Mouse (Mus musculus): ENCODE data around the gene Grm8. TPM values are rescaled to one million over a fixed set of nuclear protein-coding genes. Genes with fewer than 3 reads are reported as not detected.
A peak's percentile ranks its signal among the peaks of the same experiment; 100 is the strongest.

Grm8 gene
- total RNA-seq, 1 experiment: 0.67 TPM

DNA sequence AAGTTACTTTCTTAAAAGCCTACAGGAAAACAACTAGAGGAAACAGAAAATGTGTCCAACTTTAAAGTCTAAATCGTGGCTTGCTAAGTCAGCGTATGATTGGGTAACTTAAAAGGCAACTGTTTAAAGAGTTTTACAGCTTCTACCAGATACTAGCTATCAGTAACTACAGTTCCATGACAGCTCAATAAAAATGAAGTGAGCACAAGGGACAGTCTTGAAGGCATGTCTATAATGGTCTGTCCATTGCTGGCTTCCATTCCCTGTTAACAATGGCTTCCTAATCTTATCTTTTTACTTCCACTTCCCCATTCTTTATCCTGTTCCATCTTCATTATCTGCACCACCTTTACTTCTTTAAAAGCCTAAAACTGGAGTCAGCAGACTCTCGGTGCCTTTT lies 353.6 kb downstream of the Grm8 start:
- Histone ChIP-seq H3K27ac (ENCODE audit: insufficient read depth, low read depth, low read length, poor library complexity, severe bottlenecking) (no peak overlapping the region), H3K4me3 (ENCODE audit: insufficient read depth in 1 of 2, low read depth in 1 of 2, low read length in 2 of 2, poor library complexity in 1 of 2, severe bottlenecking in 1 of 2) (no peak overlapping the region), H3K36me3 (ENCODE audit: control insufficient read depth, insufficient read depth, low read length, poor library complexity, severe bottlenecking) (no peaks in the 10 kb centered on the region), H3K4me1 (ENCODE audit: control insufficient read depth in 2 of 2, insufficient read depth in 2 of 2, low read length in 2 of 2, poor library complexity in 1 of 2) (no peaks in the 10 kb centered on the region), H3K9ac (ENCODE audit: insufficient read depth, low read depth, low read length, poor library complexity, severe bottlenecking) (no peak overlapping the region), H3K9me3 (ENCODE audit: control insufficient read depth, insufficient read depth, low read depth, low read length) (no peaks in the 10 kb centered on the region)
- DNase-seq (ENCODE audit: low read depth, low spot score): no peak
- in situ Hi-C loops (cut with MboI; ENCODE audit: low sequenced_read_pairs in 2 of 2, unreplicated experiment in 2 of 2): no loop called here
- TF ChIP-seq ZC3H11A (IDR thresholded peaks at IDR 0.05; ENCODE audit: borderline replicate concordance, low read depth, low read length): no peak

DNA sequence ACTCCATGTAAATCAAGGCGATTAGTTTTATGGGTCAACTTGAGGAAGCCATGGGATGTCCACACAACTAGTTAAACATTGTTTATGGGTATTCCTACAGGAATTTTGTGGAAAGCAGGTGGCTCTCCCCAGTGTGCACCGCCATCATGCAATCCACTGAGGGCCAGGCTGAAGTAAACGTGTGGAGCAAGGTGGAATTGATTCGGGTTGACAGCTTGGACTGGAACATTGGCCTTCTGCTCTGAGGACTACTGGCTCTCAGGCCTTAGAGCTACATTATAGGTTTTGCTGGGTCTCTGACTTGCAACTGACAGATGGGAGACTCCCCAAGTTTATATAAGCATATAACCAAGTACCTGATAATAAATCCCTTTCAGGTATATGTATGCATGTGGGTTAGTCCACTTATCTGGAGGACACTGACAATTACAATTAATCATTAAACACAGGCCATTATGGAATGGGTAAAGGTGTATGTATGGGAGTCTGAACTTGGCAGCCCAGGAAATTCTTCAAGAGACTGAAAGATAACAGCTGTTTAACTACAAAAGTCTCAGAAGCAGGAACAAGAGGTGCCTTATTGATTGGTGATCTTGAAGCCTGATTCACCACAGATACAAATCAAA lies 359.2 kb downstream of the Grm8 start:
- Histone ChIP-seq H3K36me3 (ENCODE audit: control insufficient read depth, insufficient read depth, low read length, poor library complexity, severe bottlenecking) (no peaks in the 10 kb centered on the region), H3K9me3 (ENCODE audit: control insufficient read depth, insufficient read depth, low read depth, low read length) (no peaks in the 10 kb centered on the region), H3K4me3 (ENCODE audit: insufficient read depth in 1 of 2, low read depth in 1 of 2, low read length in 2 of 2, poor library complexity in 1 of 2, severe bottlenecking in 1 of 2) (no peak overlapping the region), H3K4me1 (ENCODE audit: control insufficient read depth in 2 of 2, insufficient read depth in 2 of 2, low read length in 2 of 2, poor library complexity in 1 of 2) (no peaks in the 10 kb centered on the region), H3K9ac (ENCODE audit: insufficient read depth, low read depth, low read length, poor library complexity, severe bottlenecking) (no peak overlapping the region), H3K27ac (ENCODE audit: insufficient read depth, low read depth, low read length, poor library complexity, severe bottlenecking) (no peak overlapping the region)
- in situ Hi-C loops (cut with MboI; ENCODE audit: low sequenced_read_pairs in 2 of 2, unreplicated experiment in 2 of 2): no loop called here
- no peak for DNase-seq (ENCODE audit: low read depth, low spot score)
- TF ChIP-seq CHD2 (IDR thresholded peaks at IDR 0.05; ENCODE audit: low read depth, low read length) (no peak), HCFC1 (IDR thresholded peaks at IDR 0.05; ENCODE audit: borderline replicate concordance, insufficient read depth, low read length) (no peak), MAFK (IDR thresholded peaks at IDR 0.05; ENCODE audit: insufficient read depth, low read depth, low read length) (no peak), ZC3H11A (IDR thresholded peaks at IDR 0.05; ENCODE audit: borderline replicate concordance, low read depth, low read length) (no peak), ZNF384 (IDR thresholded peaks at IDR 0.05; ENCODE audit: low read depth, low read length) (no peak)

DNA sequence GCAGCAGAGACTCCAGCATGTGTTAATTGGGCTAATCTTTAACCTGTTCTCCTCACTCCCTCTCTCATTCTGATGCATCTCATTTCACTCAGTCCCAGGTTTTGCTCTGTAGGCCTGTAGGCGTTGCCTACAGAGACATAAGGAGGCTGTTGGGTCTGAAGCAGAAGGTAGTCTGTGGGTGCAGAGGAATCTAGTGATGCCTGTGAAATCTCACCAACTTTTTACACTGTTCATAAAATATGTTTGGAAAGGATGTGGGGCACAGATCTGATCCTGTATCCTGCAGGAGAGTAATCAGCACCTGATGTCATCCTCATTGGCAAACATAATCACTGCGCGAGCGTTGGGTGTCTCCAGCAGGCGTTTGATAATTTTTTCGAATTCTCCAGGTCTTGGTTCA lies 372.9 kb downstream of the Grm8 start:
- Histone ChIP-seq H3K9me3 (ENCODE audit: control insufficient read depth, insufficient read depth, low read depth, low read length) (no peaks in the 10 kb centered on the region), H3K36me3 (ENCODE audit: control insufficient read depth, insufficient read depth, low read length, poor library complexity, severe bottlenecking) (no peaks in the 10 kb centered on the region), H3K27ac (ENCODE audit: insufficient read depth, low read depth, low read length, poor library complexity, severe bottlenecking) (no peak overlapping the region), H3K4me3 (ENCODE audit: insufficient read depth in 1 of 2, low read depth in 1 of 2, low read length in 2 of 2, poor library complexity in 1 of 2, severe bottlenecking in 1 of 2) (no peak overlapping the region), H3K4me1 (ENCODE audit: control insufficient read depth in 2 of 2, insufficient read depth in 2 of 2, low read length in 2 of 2, poor library complexity in 1 of 2) (no peaks in the 10 kb centered on the region), H3K9ac (ENCODE audit: insufficient read depth, low read depth, low read length, poor library complexity, severe bottlenecking) (no peak overlapping the region)
- no peak for DNase-seq (ENCODE audit: low read depth, low spot score)
- in situ Hi-C loops (cut with MboI; ENCODE audit: low sequenced_read_pairs in 2 of 2, unreplicated experiment in 2 of 2): no loop called here
- TF ChIP-seq MAFK (IDR thresholded peaks at IDR 0.05; ENCODE audit: insufficient read depth, low read depth, low read length) (no peak), ZC3H11A (IDR thresholded peaks at IDR 0.05; ENCODE audit: borderline replicate concordance, low read depth, low read length) (no peak), HCFC1 (IDR thresholded peaks at IDR 0.05; ENCODE audit: borderline replicate concordance, insufficient read depth, low read length) (no peak), ZNF384 (IDR thresholded peaks at IDR 0.05; ENCODE audit: low read depth, low read length) (no peak), CHD2 (IDR thresholded peaks at IDR 0.05; ENCODE audit: low read depth, low read length) (no peak)

DNA sequence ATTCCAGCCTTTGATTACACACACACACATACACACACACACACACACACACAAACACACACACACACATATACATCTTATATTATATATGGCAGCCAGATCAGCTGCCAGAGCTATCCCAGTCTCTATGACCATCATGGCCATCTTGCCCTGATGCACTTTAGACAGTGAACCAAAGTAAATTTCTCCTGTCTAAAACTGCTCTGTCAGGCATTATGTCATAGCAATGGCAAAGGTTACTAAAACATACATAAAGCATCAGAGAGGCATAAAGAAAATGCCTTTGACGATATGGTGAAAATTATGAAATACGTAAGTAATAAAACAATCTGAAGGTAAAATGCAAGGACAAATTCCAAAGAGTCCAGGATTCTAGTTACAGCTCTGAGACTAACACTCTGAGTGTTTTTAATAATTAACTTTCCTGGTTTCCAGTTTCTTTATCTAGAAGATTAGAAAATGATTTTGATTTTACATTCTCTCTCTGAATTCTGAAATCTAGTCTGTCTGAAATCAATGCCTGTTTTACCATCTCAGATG lies 381.6 kb downstream of the Grm8 start:
- in situ Hi-C loops (cut with MboI; ENCODE audit: low sequenced_read_pairs in 2 of 2, unreplicated experiment in 2 of 2): no loop called here
- no peak for TF ChIP-seq MAFK (IDR thresholded peaks at IDR 0.05; ENCODE audit: insufficient read depth, low read depth, low read length)
- no peak for TF ChIP-seq CHD2 (IDR thresholded peaks at IDR 0.05; ENCODE audit: low read depth, low read length)
- no peak for TF ChIP-seq ZC3H11A (IDR thresholded peaks at IDR 0.05; ENCODE audit: borderline replicate concordance, low read depth, low read length)
- TF ChIP-seq ZNF384 (IDR thresholded peaks at IDR 0.05; ENCODE audit: low read depth, low read length): no peak
- no peak for TF ChIP-seq HCFC1 (IDR thresholded peaks at IDR 0.05; ENCODE audit: borderline replicate concordance, insufficient read depth, low read length)
- no peak for DNase-seq (ENCODE audit: low read depth, low spot score)
- H3K4me3 ChIP-seq (ENCODE audit: insufficient read depth in 1 of 2, low read depth in 1 of 2, low read length in 2 of 2, poor library complexity in 1 of 2, severe bottlenecking in 1 of 2): no peak overlapping the region
- H3K36me3 ChIP-seq (ENCODE audit: control insufficient read depth, insufficient read depth, low read length, poor library complexity, severe bottlenecking): no peaks in the 10 kb centered on the region
- no peaks in the 10 kb centered on the region for H3K4me1 ChIP-seq (ENCODE audit: control insufficient read depth in 2 of 2, insufficient read depth in 2 of 2, low read length in 2 of 2, poor library complexity in 1 of 2)
- H3K9ac ChIP-seq (ENCODE audit: insufficient read depth, low read depth, low read length, poor library complexity, severe bottlenecking): no peak overlapping the region
- no peak overlapping the region for H3K27ac ChIP-seq (ENCODE audit: insufficient read depth, low read depth, low read length, poor library complexity, severe bottlenecking)
- H3K9me3 ChIP-seq (ENCODE audit: control insufficient read depth, insufficient read depth, low read depth, low read length): no peaks in the 10 kb centered on the region

DNA sequence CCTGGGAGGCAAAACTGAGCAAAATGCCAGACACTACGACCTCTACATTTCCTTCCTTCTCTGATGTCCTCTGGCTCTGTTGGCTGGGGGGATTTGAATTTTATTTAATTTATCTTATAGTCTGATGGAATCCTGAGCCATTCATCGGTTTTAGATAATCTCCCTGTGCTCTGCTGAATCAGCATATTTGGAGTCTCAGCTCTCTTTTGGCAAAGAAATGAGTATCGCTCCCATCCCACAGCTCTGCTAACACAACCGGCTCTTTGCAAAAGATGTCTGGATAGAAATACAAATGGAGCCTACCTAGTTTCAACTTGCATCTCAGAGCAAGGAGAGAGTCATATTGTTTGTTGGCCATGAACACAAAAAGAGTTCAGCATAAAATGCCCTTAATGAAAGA lies 388.5 kb downstream of the Grm8 start:
- H3K36me3 ChIP-seq (ENCODE audit: control insufficient read depth, insufficient read depth, low read length, poor library complexity, severe bottlenecking): no peaks in the 10 kb centered on the region
- H3K9ac ChIP-seq (ENCODE audit: insufficient read depth, low read depth, low read length, poor library complexity, severe bottlenecking): no peak overlapping the region
- H3K27ac ChIP-seq (ENCODE audit: insufficient read depth, low read depth, low read length, poor library complexity, severe bottlenecking): no peak overlapping the region
- no peak overlapping the region for H3K4me3 ChIP-seq (ENCODE audit: insufficient read depth in 1 of 2, low read depth in 1 of 2, low read length in 2 of 2, poor library complexity in 1 of 2, severe bottlenecking in 1 of 2)
- no peak for DNase-seq (ENCODE audit: low read depth, low spot score)
- H3K9me3 ChIP-seq (ENCODE audit: control insufficient read depth, insufficient read depth, low read depth, low read length): no peaks in the 10 kb centered on the region
- in situ Hi-C loops (cut with MboI; ENCODE audit: low sequenced_read_pairs in 2 of 2, unreplicated experiment in 2 of 2): no loop called here
- H3K4me1 ChIP-seq (ENCODE audit: control insufficient read depth in 2 of 2, insufficient read depth in 2 of 2, low read length in 2 of 2, poor library complexity in 1 of 2): no peaks in the 10 kb centered on the region
- no peak for TF ChIP-seq ZC3H11A (IDR thresholded peaks at IDR 0.05; ENCODE audit: borderline replicate concordance, low read depth, low read length)
- no peak for TF ChIP-seq ZNF384 (IDR thresholded peaks at IDR 0.05; ENCODE audit: low read depth, low read length)
- TF ChIP-seq HCFC1 (IDR thresholded peaks at IDR 0.05; ENCODE audit: borderline replicate concordance, insufficient read depth, low read length): no peak
- no peak for TF ChIP-seq CHD2 (IDR thresholded peaks at IDR 0.05; ENCODE audit: low read depth, low read length)
- TF ChIP-seq MAFK (IDR thresholded peaks at IDR 0.05; ENCODE audit: insufficient read depth, low read depth, low read length): peak; percentile 77

Measured in ES-E14 (cell line).